Mouse (Mus musculus): Measurements from ENCODE around the gene Entpd8. TPM values are rescaled to one million over a fixed set of nuclear protein-coding genes. Genes with fewer than 3 reads are reported as not detected.
A peak's percentile ranks its signal among the peaks of the same experiment; 100 is the strongest.

The Entpd8 gene
- polyA plus RNA-seq, 1 experiment, result 0.58 TPM

DNA sequence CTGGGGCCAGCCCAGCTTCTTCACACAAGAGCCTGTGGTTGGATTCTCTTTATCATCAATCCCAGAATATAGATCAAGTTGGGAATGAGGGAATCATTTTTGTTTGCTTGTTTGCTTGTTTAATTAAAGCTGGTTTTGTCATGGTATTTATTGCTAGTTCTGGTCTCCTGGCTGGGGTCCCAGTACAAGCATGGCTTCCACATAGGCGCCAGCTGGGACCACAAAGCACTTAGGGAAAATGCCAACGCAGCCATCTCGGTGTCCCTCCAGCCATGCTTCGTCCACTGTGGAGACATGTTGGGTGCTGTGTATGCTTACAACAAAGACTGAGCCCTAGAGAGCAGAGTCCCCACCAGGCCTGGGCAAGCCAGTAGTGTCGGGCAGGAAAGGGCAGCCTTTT, 5.5 kb downstream of the Entpd8 start:
- WGBS, result 97% methylated on average over 5 of the region's 5 CpGs
- no peaks in the 10 kb centered on the region for H3K36me3 ChIP-seq (ENCODE audit: control insufficient read depth, insufficient read depth, low read length)
- H3K27me3 ChIP-seq (ENCODE audit: control insufficient read depth, insufficient read depth, low read length), result no peaks in the 10 kb centered on the region
- no peak overlapping the region for H3K4me3 ChIP-seq (ENCODE audit: control insufficient read depth, insufficient read depth, low read length)
- DNase-seq, result no peak
- H3K27ac ChIP-seq (ENCODE audit: control insufficient read depth, insufficient read depth, low read length), result no peak overlapping the region
- H3K4me1 ChIP-seq (replicated peaks; ENCODE audit: control insufficient read depth, insufficient read depth, low read length), result no peaks in the 10 kb centered on the region
- no peak for TF ChIP-seq CTCF (IDR thresholded peaks at IDR 0.05; ENCODE audit: borderline replicate concordance, control insufficient read depth, extremely low read depth, insufficient read depth, low read length, poor library complexity)
- no peak for TF ChIP-seq POLR2A (IDR thresholded peaks at IDR 0.05; ENCODE audit: control insufficient read depth, extremely low read depth, insufficient read depth, low read length, poor library complexity)

DNA sequence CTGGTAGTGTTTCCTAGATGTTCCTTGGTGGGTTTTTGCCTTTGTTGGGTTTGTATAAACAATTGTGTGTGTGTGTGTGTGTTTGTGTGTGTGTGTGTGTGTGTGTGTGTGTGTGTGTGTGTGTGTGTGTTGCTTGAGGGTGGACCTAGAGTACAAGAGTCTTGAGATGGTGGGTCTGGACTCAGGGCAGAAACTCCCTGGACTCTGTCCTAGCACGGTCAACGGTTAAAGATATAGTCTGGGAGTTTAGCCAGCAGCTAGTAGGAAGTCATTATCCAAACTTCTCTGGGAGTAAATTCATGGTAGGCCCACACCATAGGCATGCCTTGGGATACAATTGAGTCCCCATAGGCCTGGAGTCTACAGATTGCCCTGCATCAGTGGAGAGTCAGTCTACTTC, 7.7 kb downstream of the Entpd8 start:
- Histone ChIP-seq H3K4me3 (ENCODE audit: control insufficient read depth, insufficient read depth, low read length) (no peak overlapping the region), H3K4me1 (replicated peaks; ENCODE audit: control insufficient read depth, insufficient read depth, low read length) (no peaks in the 10 kb centered on the region), H3K27ac (ENCODE audit: control insufficient read depth, insufficient read depth, low read length) (no peak overlapping the region), H3K27me3 (ENCODE audit: control insufficient read depth, insufficient read depth, low read length) (no peaks in the 10 kb centered on the region), H3K36me3 (ENCODE audit: control insufficient read depth, insufficient read depth, low read length) (no peaks in the 10 kb centered on the region)
- TF ChIP-seq POLR2A (IDR thresholded peaks at IDR 0.05; ENCODE audit: control insufficient read depth, extremely low read depth, insufficient read depth, low read length, poor library complexity), result no peak
- TF ChIP-seq CTCF (IDR thresholded peaks at IDR 0.05; ENCODE audit: borderline replicate concordance, control insufficient read depth, extremely low read depth, insufficient read depth, low read length, poor library complexity), result no peak
- no peak for DNase-seq
- 100% methylated on average over 2 of the region's 2 CpGs for WGBS

DNA sequence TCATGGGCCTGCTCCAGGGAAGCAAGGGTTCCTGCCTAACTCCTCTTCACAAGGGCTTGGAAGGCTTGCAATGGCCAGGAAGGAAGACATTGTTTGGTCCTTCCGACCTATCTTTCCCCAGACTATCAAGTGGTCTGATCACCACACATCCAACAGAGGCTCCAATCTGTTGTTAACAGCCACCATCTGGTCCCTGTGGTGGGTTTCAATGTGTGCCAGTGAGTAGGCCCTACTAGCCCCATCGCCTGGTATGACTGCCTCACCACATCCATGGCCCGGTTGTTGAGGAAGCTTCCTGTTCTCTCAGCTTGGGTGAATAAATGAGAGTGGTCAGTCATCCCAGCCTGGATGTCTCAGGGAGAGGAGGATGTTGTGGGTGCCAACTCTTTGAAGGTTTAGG, 8.5 kb downstream of the Entpd8 start:
- no peak overlapping the region for H3K4me3 ChIP-seq (ENCODE audit: control insufficient read depth, insufficient read depth, low read length)
- no peaks in the 10 kb centered on the region for H3K36me3 ChIP-seq (ENCODE audit: control insufficient read depth, insufficient read depth, low read length)
- no peak for DNase-seq
- H3K27ac ChIP-seq (ENCODE audit: control insufficient read depth, insufficient read depth, low read length), result no peak overlapping the region
- H3K4me1 ChIP-seq (replicated peaks; ENCODE audit: control insufficient read depth, insufficient read depth, low read length), result no peaks in the 10 kb centered on the region
- no peaks in the 10 kb centered on the region for H3K27me3 ChIP-seq (ENCODE audit: control insufficient read depth, insufficient read depth, low read length)
- TF ChIP-seq POLR2A (IDR thresholded peaks at IDR 0.05; ENCODE audit: control insufficient read depth, extremely low read depth, insufficient read depth, low read length, poor library complexity) (no peak), CTCF (IDR thresholded peaks at IDR 0.05; ENCODE audit: borderline replicate concordance, control insufficient read depth, extremely low read depth, insufficient read depth, low read length, poor library complexity) (no peak)
- WGBS, result 86% methylated on average over 3 of the region's 3 CpGs

DNA sequence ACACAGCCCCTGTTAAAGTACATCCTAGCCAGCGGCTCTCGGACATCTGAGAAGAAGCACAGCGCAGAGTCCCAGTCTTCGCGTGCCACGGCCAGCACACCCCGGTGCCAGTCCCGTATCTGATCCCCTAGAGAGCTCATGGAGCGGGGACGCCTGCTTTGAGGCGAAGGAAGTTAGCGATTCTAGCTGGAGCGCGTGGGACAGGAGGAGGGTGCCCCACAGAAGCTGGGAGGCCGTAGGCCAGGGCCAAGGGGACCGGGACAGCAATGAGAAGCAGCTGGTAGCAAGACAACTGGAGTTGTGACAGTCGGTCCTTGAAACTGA, 14.6 kb downstream of the Entpd8 start:
- no peak for DNase-seq
- no peak overlapping the region for H3K4me3 ChIP-seq (ENCODE audit: control insufficient read depth, insufficient read depth, low read length)
- 73% methylated on average over 17 of the region's 17 CpGs for WGBS
- TF ChIP-seq POLR2A (IDR thresholded peaks at IDR 0.05; ENCODE audit: control insufficient read depth, extremely low read depth, insufficient read depth, low read length, poor library complexity) (no peak), CTCF (IDR thresholded peaks at IDR 0.05; ENCODE audit: borderline replicate concordance, control insufficient read depth, extremely low read depth, insufficient read depth, low read length, poor library complexity) (no peak)
- H3K27me3 ChIP-seq (ENCODE audit: control insufficient read depth, insufficient read depth, low read length), result no peaks in the 10 kb centered on the region
- no peak overlapping the region for H3K27ac ChIP-seq (ENCODE audit: control insufficient read depth, insufficient read depth, low read length)
- H3K4me1 ChIP-seq (replicated peaks; ENCODE audit: control insufficient read depth, insufficient read depth, low read length), result no peaks in the 10 kb centered on the region
- H3K36me3 ChIP-seq (ENCODE audit: control insufficient read depth, insufficient read depth, low read length), result no peaks in the 10 kb centered on the region

DNA sequence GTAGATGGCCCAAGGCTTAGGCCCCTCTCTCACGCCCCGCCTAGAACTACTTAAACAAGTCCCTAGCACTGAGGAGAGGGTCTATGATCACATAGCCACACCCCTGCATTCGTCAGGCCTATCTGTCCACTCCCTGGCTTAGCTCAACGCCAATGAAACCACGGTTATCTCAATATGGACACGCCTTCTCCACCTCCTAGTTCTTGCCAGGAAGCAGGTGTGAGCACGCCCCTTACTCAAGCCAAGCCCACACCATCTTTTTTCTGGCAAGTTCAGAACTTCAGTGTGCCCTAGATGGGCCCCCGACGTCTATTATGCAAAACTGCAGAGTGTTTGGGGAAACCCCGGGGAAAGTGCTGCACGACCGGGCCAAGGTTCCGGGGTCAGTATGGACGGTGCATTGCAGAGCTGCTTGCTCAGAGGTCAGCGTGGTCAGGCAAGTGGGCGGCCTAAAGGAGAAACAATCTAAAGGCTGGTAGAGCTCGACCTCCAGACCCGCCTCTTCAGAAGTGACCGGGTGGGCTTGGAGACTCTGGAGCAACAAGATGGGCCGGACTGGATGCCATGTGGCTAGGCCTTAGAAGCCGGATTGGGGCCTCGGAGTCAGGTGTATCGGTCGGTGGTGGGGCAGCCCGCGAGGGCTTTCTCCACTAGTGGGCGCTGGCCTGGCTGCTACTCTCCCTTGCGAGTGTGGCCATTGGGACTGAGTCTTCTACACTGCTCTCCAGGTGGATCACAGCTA, 15.2 kb downstream of the Entpd8 start, which contains the start of gene Noxa1:
Gene Noxa1, minus strand, starts transcription at position 41 of the 742 bp plus-strand sequence.
- Histone ChIP-seq H3K4me1 (replicated peaks; ENCODE audit: control insufficient read depth, insufficient read depth, low read length) (no peaks in the 10 kb centered on the region), H3K36me3 (ENCODE audit: control insufficient read depth, insufficient read depth, low read length) (no peaks in the 10 kb centered on the region), H3K27me3 (ENCODE audit: control insufficient read depth, insufficient read depth, low read length) (no peaks in the 10 kb centered on the region), H3K4me3 (ENCODE audit: control insufficient read depth, insufficient read depth, low read length) (no peak within 1 kb of the TSS), H3K27ac (ENCODE audit: control insufficient read depth, insufficient read depth, low read length) (no peak within 1 kb of the TSS)
- TF ChIP-seq CTCF (IDR thresholded peaks at IDR 0.05; ENCODE audit: borderline replicate concordance, control insufficient read depth, extremely low read depth, insufficient read depth, low read length, poor library complexity) (peak; percentile 31; the same call in 1 of the 2 replicates), POLR2A (IDR thresholded peaks at IDR 0.05; ENCODE audit: control insufficient read depth, extremely low read depth, insufficient read depth, low read length, poor library complexity) (no peak)
- 69% methylated on average over 28 of the region's 28 CpGs for WGBS
- DNase-seq, result no peak

DNA sequence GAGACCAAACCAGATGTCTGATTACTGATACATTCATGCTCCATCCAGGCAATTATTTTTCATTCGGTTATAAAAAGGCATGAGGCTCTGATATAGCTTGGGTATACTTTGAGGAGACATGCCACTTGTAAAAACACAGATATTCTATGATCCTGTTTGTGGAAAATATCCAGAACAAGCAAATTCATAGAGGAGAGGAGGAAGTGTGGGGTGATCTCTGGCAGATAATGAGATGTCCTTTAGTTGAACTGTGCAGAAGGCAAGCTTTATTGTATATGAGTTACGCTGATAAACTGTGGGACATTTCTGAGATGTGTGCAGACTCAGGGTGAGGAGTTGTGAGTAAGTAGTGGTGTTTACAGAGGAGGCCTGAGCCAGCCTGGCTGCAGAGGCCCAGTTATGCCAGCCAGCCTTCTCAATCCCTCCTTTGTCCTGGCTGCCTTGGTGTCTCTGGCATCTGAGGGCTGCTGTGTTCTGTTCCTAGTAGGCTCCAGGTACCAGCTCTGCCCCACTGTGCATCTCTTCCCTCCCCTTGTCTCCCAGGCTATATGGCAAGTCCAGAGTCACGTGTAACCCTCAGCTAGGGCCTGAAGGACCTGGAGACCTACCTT, 18.0 kb downstream of the Entpd8 start:
- H3K27ac ChIP-seq (ENCODE audit: control insufficient read depth, insufficient read depth, low read length), result no peak overlapping the region
- no peaks in the 10 kb centered on the region for H3K36me3 ChIP-seq (ENCODE audit: control insufficient read depth, insufficient read depth, low read length)
- DNase-seq, result no peak
- no peaks in the 10 kb centered on the region for H3K4me1 ChIP-seq (replicated peaks; ENCODE audit: control insufficient read depth, insufficient read depth, low read length)
- WGBS, result 95% methylated on average over 3 of the region's 3 CpGs
- no peak for TF ChIP-seq CTCF (IDR thresholded peaks at IDR 0.05; ENCODE audit: borderline replicate concordance, control insufficient read depth, extremely low read depth, insufficient read depth, low read length, poor library complexity)
- TF ChIP-seq POLR2A (IDR thresholded peaks at IDR 0.05; ENCODE audit: control insufficient read depth, extremely low read depth, insufficient read depth, low read length, poor library complexity), result no peak
- H3K4me3 ChIP-seq (ENCODE audit: control insufficient read depth, insufficient read depth, low read length), result no peak overlapping the region
- no peaks in the 10 kb centered on the region for H3K27me3 ChIP-seq (ENCODE audit: control insufficient read depth, insufficient read depth, low read length)
